Mouse (Mus musculus) liver, postnatal 0 days (tissue): Measurements from ENCODE around the gene Zfyve1.

Experiments used
- CTCF ChIP-seq: sonication (generic); IDR thresholded peaks from 2 replicates; pipeline ENCODE4 v1.5.1; 2016; ENCODE audit warnings: antibody characterized with exemption, low read depth
- EP300 ChIP-seq: IDR thresholded peaks from 2 replicates; pipeline ENCODE4 v1.6.1; 2016; ENCODE audit warnings: antibody characterized with exemption, low read depth, mild to moderate bottlenecking

DNA sequence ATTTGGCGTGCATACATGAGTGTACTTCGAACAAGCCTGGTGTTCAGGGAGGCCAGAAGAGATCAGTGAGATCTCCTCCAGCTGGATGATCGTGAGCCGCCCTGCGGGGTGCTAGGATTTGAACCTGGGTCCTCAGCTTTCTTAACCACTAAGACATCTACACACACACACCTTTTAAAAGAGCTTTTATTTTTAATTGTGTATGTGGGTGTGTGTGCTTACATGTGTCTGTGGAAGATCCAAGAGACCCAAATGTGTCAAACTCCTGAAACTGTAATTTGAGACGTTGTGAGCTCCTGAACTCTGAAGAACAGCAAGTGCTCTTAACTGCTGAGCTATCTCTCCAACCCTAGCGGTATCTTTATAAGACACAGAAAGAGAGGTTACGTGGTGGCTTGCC lies 75.9 kb downstream of the Zfyve1 start:
- no peak for TF ChIP-seq CTCF
- no peak for TF ChIP-seq EP300
